Mouse (Mus musculus): ENCODE data around the gene Slc20a1.

DNA sequence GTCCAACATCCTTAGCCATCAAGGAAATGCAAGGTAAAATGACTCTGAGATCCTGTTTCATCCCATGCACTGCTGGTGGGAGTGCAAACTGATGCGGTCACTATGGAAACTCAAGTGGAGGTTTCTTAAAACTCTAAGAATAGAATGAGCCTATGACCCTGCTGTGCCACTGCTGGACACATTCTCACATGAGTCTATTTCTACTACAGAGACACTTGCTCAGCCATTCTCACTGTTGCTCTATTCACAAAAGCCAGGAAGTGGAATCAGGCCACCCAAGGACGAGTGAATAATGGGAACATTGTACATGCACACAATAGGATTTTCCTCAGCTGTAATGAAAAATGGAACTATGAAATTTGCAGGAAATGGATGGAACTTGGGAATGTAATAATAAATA lies 49.7 kb upstream of the Slc20a1 start:
- TF ChIP-seq CTCF (IDR thresholded peaks at IDR 0.05; ENCODE audit: control insufficient read depth, insufficient read depth, low read length) (no peak), POLR2A (IDR thresholded peaks at IDR 0.05; ENCODE audit: borderline replicate concordance, control insufficient read depth, low read depth, low read length) (no peak)
